Mouse (Mus musculus) small intestine, adult 2 months (tissue): ENCODE measurements around the gene Oprl1. TPM values are rescaled to one million over a fixed set of nuclear protein-coding genes. Genes with fewer than 3 reads are reported as not detected.

ENCODE experiments used
- H3K27ac ChIP-seq: fragments of 200-500 bp; 2 replicates; pipeline ENCODE4 v1.5.1; 2012; ENCODE audit warnings: low read depth, low read length, control low read depth, inconsistent platforms; ENCODE audit not compliant: insufficient read depth
- H3K27me3 ChIP-seq: fragments of 200-500 bp; 2 replicates; pipeline ENCODE4 v1.6.1; 2012; ENCODE audit warnings: mild to moderate bottlenecking, moderate library complexity, low read length, inconsistent platforms; ENCODE audit not compliant: control insufficient read depth, insufficient read depth
- H3K36me3 ChIP-seq: fragments of 200-500 bp; 2 replicates; pipeline ENCODE4 v1.6.1; 2012; ENCODE audit warnings: mild to moderate bottlenecking, low read length, control low read depth, inconsistent platforms; ENCODE audit not compliant: control insufficient read depth, insufficient read depth
- H3K4me1 ChIP-seq: fragments of 200-500 bp; 2 replicates; pipeline ENCODE4 v1.6.1; 2012; ENCODE audit warnings: low read length, inconsistent platforms, mixed read lengths; ENCODE audit not compliant: control insufficient read depth, insufficient read depth, insufficient read length
- H3K4me3 ChIP-seq: fragments of 200-500 bp; 2 replicates; pipeline ENCODE4 v1.5.1; 2012; ENCODE audit warnings: low read depth, mild to moderate bottlenecking, control low read depth, inconsistent platforms, low read length, moderate library complexity
- CTCF ChIP-seq: fragments of 200-500 bp; IDR thresholded peaks from 2 replicates; pipeline ENCODE4 v1.5.1; 2012; ENCODE audit warnings: low read depth, mild to moderate bottlenecking, control low read depth, inconsistent platforms, low read length, moderate library complexity, mixed read lengths; ENCODE audit not compliant: insufficient replicate concordance, insufficient read length; ENCODE audit errors: extremely low read depth
- POLR2A ChIP-seq: fragments of 200-500 bp; IDR thresholded peaks from 2 replicates; pipeline ENCODE4 v1.6.1; 2012; ENCODE audit warnings: low read depth, mild to moderate bottlenecking, control low read depth, inconsistent platforms, low read length, moderate library complexity
- WGBS: fragments of 180-500 bp; shearing (Covaris S2); methylation state at CpG from one replicate; pipeline ENCODE4 v1.1.7; 2018; 5-methylcytosine and 5-hydroxymethylcytosine counted together
- polyA plus RNA-seq: library from polyadenylated mRNA; depleted of rRNA; stranded (reverse); fragments of >200 nt; gene quantifications from 2 replicates; pipeline ENCODE4 v1.2.3, GENCODE M21; 2012

The Oprl1 gene
- polyA plus RNA-seq, 1 experiment, result 0.19 TPM

DNA sequence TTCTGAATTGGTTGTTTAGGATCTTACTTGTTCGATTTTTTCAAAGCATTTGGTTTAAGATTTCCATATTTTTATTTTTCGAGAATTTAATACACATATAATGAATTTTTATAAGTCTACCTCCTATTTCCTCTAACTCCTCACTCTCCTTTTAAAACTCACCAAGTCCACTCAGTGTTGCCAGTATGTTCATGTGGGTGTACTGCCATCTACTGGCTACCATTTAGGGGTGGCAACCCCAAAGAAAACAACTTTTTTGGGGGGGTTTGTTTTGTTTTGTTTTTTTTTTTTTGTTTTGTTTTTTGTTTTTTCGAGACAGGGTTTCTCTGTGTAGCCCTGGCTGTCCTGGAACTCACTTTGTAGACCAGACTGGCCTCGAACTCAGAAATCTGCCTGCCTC lies 8.1 kb upstream of the Oprl1 start:
- no peak overlapping the region for H3K4me3 ChIP-seq
- WGBS, result 27% methylated on average over 4 of the region's 4 CpGs
- H3K36me3 ChIP-seq, result no peaks in the 10 kb centered on the region
- no peak for TF ChIP-seq POLR2A
- TF ChIP-seq CTCF, result no peak
- no peaks in the 10 kb centered on the region; the same call in 1 of the 2 replicates for H3K27me3 ChIP-seq
- no peak overlapping the region for H3K27ac ChIP-seq
- no peaks in the 10 kb centered on the region for H3K4me1 ChIP-seq

DNA sequence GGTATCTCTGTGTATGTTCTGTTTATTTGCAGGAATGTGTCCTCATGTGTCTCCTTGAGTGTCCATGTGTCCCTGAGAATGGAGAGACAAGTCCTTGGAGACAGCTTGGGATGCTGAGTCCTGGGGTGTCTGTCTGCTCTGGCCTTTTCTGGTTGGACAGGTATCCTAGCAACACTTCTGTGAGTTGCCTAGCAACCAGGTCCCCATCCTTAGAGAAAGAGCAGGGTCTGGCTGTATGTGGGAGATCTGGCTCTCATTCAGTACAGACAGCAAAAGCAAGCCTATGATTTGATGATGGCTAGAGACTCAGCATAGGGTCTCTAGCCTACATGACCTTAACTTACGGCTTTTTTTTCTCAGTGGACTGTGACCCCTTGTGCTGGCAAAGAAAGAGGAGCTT lies 1.1 kb upstream of the Oprl1 start:
- TF ChIP-seq CTCF (no peak), POLR2A (no peak)
- WGBS, result 84% methylated on average over 1 of the region's 1 CpGs
- Histone ChIP-seq H3K36me3 (no peaks in the 10 kb centered on the region), H3K27me3 (no peaks in the 10 kb centered on the region), H3K4me3 (no peak overlapping the region), H3K27ac (no peak overlapping the region), H3K4me1 (no peaks in the 10 kb centered on the region)

- WGBS, result 67% methylated on average over 3 of the region's 3 CpGs
- no peak overlapping the region for H3K27ac ChIP-seq
- no peaks in the 10 kb centered on the region for H3K4me1 ChIP-seq
- TF ChIP-seq CTCF (no peak), POLR2A (no peak)
- H3K27me3 ChIP-seq, result no peaks in the 10 kb centered on the region
- H3K36me3 ChIP-seq, result no peaks in the 10 kb centered on the region
- no peak overlapping the region for H3K4me3 ChIP-seq
Observed at GRCm38 (mm10) chr2:181715382-181715781, 566 bp downstream of the Oprl1 start.

DNA sequence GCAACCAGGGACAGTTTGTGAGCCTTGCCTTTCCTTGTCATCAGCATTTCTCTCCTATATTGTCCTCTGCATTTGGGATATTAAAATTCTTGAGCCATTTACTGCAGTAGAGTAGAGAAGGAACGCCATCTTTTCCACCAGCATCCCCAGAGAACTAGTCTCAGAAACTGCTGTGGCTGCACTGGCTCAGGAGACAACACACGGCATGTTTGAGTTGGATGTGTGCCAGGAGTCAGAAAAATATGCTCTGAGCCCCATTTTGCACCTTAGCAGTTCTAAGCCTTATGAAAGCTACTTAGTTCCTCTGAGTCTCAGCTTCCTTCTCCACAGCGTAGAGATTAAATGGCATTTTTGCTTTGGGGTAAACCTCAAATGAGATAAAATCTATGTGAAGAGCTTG lies 2.2 kb downstream of the Oprl1 start:
- Histone ChIP-seq H3K4me1 (no peaks in the 10 kb centered on the region), H3K27ac (no peak overlapping the region), H3K27me3 (no peaks in the 10 kb centered on the region), H3K36me3 (no peaks in the 10 kb centered on the region), H3K4me3 (no peak overlapping the region)
- TF ChIP-seq CTCF (no peak), POLR2A (no peak)
- 27% methylated on average over 3 of the region's 3 CpGs for WGBS

DNA sequence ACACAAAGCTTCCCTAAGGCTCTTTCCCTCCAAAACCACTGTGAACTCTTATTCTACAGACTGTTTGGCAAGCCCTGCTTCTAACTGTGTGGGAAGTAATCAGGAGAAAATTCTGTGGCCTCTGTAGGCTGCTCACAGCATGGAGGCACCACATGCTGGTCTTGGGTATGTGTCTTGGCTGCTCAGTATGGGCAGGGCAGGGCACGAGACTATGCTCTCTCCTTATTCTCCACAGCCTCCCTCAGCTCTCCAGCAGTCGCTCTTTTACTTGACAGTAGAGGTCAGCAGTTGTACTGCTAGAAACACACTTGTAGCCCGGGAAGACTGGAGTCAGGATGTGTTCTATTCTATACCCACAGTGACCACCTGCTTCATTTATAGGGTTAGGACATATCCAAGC lies 5.2 kb downstream of the Oprl1 start:
- Histone ChIP-seq H3K4me1 (no peaks in the 10 kb centered on the region), H3K36me3 (no peaks in the 10 kb centered on the region), H3K27me3 (no peaks in the 10 kb centered on the region), H3K4me3 (no peak overlapping the region), H3K27ac (no peak overlapping the region)
- no peak for TF ChIP-seq CTCF
- WGBS, result 14% methylated on average over 3 of the region's 3 CpGs

DNA sequence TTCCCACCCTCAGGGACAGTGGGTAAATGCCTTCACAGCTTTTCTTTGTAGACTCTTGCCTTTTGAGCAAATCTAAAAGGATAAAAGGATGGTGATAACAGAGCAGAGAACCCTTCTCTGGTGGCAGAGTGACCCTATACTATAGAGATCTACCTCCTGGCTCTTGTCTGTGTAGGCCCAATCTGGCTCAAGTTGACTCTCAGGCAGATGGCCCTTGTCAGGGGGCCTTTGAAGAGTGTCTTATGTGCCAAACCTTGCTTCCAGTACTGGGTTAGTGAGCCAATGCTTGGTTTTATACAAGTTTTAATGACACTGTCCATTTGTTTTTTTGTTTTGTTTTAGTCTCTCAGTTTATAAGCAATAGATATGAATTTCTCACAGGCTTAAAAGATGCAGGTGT lies 6.4 kb downstream of the Oprl1 start:
- no peak overlapping the region for H3K27ac ChIP-seq
- H3K36me3 ChIP-seq, result no peaks in the 10 kb centered on the region
- no peak for TF ChIP-seq CTCF
- no peak for TF ChIP-seq POLR2A
- H3K4me3 ChIP-seq, result no peak overlapping the region
- no peaks in the 10 kb centered on the region for H3K27me3 ChIP-seq
- no peaks in the 10 kb centered on the region for H3K4me1 ChIP-seq

DNA sequence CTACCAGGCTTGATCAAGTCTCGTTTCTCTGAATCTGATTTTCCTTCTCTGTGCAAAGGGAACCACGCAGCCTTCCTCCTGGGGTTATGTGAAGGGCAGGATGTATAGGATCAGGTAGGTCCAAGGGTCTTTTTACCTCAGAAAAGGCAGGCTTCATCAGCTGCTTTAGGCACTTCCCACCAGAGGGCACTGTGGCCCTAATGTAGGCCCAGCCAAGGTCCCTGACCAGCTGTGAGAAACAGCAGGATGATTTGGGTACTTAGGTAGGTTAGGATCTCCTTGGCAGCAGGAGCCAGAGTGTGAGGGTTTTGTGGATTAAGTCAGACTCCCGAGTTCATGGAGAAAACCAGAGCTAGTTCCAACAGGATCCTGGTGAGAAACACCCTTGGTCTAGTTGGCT lies 7.4 kb downstream of the Oprl1 start:
- 14% methylated on average over 3 of the region's 3 CpGs for WGBS
- Histone ChIP-seq H3K27ac (no peak overlapping the region), H3K4me1 (no peaks in the 10 kb centered on the region), H3K27me3 (no peaks in the 10 kb centered on the region), H3K36me3 (no peaks in the 10 kb centered on the region), H3K4me3 (no peak overlapping the region)
- TF ChIP-seq CTCF (peak; percentile 54; the same call in 1 of the 2 replicates), POLR2A (no peak)
